Mouse (Mus musculus) liver, embryonic 14 days (tissue): ENCODE measurements around the gene Gm13287. TPM values are rescaled to one million over a fixed set of nuclear protein-coding genes. Genes with fewer than 3 reads are reported as not detected.

ENCODE experiments used
- polyA plus RNA-seq: library from polyadenylated mRNA; depleted of rRNA; stranded (reverse); fragments of >200 nt; gene quantifications from 2 replicates; pipeline ENCODE4 v1.2.3, GENCODE M21; 2012; rRNA removed

Gm13287 gene
- polyA plus RNA-seq = not detected in 2 replicates

DNA sequence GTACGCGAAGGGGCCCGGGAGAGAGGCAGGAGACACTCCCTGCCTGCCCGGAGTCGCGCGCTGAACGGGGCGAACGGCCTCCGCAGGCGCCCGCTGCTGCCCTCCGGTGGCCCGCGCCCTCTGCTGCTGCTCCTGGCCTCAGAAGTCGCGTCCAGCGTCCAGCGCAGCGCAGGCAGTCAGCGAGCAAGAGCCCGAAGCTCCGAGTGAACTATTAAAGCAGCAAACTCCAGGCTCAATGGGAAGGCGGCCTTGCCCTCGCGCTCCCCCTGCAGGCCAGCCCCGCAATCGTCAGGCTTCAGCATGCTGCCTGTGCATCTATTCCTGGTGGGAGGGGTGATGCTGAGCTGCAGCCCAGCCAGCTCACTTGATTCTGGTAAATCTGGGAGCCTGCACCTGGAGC is at the start of gene Gm13287:
Gm13287 (plus strand) TSS at position 301 of the 400 bp plus-strand sequence.

DNA sequence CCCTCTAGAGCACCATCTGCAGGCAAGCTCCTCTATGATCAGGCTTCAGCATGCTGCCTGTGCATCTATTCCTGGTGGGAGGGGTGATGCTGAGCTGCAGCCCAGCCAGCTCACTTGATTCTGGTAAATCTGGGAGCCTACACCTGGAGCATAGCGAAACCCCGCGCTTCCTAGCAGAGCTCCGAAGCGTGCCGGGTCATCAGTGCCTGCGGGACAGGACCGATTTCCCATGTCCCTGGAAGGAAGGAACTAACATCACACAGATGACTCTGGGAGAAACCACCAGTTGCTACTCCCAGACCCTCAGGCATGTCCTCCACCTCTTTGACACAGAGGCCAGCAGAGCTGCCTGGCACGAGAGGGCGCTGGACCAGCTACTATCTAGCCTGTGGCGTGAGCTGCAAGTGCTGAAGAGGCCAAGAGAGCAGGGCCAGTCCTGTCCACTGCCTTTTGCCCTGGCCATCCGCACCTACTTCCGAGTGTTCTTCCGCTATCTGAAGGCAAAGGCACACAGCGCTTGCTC is 48.2 kb upstream of the Gm13287 start, which contains the start of gene Gm13271:
Gm13271 (plus strand) TSS at position 51 of the 523 bp plus-strand sequence.

DNA sequence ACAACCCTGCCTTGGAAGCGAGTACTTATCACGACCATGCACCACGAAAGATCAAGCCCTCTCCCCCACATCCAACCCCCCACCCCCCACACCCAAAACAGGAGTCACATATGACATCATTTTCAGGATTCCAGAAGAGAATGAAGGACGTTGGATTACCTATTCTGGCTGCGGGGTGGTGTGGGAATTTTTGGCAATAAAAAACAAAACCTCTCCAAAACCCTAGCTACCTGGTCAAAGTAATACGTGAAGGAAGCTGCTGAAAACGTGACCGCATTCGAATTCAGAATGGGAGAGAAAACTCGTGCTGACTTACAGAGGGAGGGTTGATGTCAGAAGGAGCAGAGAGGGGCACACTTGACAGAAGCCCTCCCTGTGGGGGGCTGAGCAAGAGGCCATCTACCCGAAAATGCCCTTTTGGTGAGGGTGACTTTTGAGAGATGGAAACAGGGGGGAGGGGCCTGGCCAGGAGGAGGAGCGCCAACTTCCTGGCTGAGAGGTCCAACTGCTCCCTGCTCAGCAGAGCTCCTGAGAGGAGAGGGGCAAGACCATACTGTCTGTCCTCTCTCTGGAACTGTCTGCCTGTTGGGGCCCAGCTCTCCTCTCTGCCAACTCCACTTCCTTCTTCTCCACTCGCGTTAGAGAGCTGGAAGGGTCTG is 43.3 kb upstream of the Gm13287 start, which contains the start of gene Gm13283:
Gm13283 (plus strand) TSS at position 510 of the 659 bp plus-strand sequence.

DNA sequence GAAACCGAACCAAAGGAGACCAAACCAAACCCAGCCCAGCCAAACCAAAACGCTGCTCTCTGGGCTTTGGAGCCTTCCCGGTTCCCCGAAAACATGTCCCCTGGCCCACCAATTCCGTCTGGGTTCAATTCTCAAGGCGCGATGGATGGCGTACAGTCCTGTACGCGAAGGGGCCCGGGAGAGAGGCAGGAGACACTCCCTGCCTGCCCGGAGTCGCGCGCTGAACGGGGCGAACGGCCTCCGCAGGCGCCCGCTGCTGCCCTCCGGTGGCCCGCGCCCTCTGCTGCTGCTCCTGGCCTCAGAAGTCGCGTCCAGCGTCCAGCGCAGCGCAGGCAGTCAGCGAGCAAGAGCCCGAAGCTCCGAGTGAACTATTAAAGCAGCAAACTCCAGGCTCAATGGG is 29.5 kb upstream of the Gm13287 start, which contains the start of gene Gm13290:
Gm13290 (plus strand) TSS at position 301 of the 400 bp plus-strand sequence.

DNA sequence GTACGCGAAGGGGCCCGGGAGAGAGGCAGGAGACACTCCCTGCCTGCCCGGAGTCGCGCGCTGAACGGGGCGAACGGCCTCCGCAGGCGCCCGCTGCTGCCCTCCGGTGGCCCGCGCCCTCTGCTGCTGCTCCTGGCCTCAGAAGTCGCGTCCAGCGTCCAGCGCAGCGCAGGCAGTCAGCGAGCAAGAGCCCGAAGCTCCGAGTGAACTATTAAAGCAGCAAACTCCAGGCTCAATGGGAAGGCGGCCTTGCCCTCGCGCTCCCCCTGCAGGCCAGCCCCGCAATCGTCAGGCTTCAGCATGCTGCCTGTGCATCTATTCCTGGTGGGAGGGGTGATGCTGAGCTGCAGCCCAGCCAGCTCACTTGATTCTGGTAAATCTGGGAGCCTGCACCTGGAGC is 26.4 kb upstream of the Gm13287 start, which contains the start of gene Gm13289:
Gm13289 (plus strand) TSS at position 301 of the 400 bp plus-strand sequence.

DNA sequence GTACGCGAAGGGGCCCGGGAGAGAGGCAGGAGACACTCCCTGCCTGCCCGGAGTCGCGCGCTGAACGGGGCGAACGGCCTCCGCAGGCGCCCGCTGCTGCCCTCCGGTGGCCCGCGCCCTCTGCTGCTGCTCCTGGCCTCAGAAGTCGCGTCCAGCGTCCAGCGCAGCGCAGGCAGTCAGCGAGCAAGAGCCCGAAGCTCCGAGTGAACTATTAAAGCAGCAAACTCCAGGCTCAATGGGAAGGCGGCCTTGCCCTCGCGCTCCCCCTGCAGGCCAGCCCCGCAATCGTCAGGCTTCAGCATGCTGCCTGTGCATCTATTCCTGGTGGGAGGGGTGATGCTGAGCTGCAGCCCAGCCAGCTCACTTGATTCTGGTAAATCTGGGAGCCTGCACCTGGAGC is 23.5 kb upstream of the Gm13287 start, which contains the start of gene Gm13272:
Gm13272 (plus strand) TSS at position 301 of the 400 bp plus-strand sequence.

DNA sequence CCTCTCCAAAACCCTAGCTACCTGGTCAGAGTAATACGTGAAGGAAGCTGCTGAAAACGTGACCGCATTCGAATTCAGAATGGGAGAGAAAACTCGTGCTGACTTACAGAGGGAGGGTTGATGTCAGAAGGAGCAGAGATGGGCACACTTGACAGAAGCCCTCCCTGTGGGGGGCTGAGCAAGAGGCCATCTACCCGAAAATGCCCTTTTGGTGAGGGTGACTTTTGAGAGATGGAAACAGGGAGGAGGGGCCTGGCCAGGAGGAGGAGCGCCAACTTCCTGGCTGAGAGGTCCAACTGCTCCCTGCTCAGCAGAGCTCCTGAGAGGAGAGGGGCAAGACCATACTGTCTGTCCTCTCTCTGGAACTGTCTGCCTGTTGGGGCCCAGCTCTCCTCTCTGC is 21.2 kb upstream of the Gm13287 start, which contains the start of gene Ifnz:
Ifnz (plus strand) TSS at position 301 of the 400 bp plus-strand sequence.

DNA sequence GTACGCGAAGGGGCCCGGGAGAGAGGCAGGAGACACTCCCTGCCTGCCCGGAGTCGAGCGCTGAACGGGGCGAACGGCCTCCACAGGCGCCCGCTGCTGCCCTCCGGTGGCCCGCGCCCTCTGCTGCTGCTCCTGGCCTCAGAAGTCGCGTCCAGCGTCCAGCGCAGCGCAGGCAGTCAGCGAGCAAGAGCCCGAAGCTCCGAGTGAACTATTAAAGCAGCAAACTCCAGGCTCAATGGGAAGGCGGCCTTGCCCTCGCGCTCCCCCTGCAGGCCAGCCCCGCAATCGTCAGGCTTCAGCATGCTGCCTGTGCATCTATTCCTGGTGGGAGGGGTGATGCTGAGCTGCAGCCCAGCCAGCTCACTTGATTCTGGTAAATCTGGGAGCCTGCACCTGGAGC is 17.6 kb upstream of the Gm13287 start, which contains the start of gene Gm13276:
Gm13276 (plus strand) TSS at position 301 of the 400 bp plus-strand sequence.

DNA sequence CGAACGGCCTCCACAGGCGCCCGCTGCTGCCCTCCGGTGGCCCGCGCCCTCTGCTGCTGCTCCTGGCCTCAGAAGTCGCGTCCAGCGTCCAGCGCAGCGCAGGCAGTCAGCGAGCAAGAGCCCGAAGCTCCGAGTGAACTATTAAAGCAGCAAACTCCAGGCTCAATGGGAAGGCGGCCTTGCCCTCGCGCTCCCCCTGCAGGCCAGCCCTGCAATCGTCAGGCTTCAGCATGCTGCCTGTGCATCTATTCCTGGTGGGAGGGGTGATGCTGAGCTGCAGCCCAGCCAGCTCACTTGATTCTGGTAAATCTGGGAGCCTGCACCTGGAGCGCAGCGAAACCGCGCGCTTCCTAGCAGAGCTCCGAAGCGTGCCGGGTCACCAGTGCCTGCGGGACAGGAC is 14.7 kb upstream of the Gm13287 start, which contains the start of gene Gm13277:
Gm13277 (plus strand) TSS at position 231 of the 400 bp plus-strand sequence.

DNA sequence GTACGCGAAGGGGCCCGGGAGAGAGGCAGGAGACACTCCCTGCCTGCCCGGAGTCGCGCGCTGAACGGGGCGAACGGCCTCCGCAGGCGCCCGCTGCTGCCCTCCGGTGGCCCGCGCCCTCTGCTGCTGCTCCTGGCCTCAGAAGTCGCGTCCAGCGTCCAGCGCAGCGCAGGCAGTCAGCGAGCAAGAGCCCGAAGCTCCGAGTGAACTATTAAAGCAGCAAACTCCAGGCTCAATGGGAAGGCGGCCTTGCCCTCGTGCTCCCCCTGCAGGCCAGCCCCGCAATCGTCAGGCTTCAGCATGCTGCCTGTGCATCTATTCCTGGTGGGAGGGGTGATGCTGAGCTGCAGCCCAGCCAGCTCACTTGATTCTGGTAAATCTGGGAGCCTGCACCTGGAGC is 11.8 kb upstream of the Gm13287 start, which contains the start of gene Gm13278:
Gm13278 (plus strand) TSS at position 301 of the 400 bp plus-strand sequence.

DNA sequence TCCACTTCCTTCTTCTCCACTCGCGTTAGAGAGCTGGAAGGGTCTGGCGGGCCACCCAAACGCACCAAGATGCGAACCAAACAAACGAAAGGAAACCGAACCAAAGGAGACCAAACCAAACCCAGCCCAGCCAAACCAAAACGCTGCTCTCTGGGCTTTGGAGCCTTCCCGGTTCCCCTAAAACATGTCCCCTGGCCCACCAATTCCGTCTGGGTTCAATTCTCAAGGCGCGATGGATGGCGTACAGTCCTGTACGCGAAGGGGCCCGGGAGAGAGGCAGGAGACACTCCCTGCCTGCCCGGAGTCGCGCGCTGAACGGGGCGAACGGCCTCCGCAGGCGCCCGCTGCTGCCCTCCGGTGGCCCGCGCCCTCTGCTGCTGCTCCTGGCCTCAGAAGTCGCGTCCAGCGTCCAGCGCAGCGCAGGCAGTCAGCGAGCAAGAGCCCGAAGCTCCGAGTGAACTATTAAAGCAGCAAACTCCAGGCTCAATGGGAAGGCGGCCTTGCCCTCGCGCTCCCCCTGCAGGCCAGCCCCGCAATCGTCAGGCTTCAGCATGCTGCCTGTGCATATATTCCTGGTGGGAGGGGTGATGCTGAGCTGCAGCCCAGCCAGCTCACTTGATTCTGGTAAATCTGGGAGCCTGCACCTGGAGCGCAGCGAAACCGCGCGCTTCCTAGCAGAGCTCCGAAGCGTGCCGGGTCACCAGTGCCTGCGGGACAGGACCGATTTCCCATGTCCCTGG is 8.9 kb upstream of the Gm13287 start, which contains the start of gene Gm13275:
Gm13275 (plus strand) TSS at position 552 of the 740 bp plus-strand sequence.

DNA sequence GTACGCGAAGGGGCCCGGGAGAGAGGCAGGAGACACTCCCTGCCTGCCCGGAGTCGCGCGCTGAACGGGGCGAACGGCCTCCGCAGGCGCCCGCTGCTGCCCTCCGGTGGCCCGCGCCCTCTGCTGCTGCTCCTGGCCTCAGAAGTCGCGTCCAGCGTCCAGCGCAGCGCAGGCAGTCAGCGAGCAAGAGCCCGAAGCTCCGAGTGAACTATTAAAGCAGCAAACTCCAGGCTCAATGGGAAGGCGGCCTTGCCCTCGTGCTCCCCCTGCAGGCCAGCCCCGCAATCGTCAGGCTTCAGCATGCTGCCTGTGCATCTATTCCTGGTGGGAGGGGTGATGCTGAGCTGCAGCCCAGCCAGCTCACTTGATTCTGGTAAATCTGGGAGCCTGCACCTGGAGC is 6.0 kb upstream of the Gm13287 start, which contains the start of gene Gm13279:
Gm13279 (plus strand) TSS at position 301 of the 400 bp plus-strand sequence.

DNA sequence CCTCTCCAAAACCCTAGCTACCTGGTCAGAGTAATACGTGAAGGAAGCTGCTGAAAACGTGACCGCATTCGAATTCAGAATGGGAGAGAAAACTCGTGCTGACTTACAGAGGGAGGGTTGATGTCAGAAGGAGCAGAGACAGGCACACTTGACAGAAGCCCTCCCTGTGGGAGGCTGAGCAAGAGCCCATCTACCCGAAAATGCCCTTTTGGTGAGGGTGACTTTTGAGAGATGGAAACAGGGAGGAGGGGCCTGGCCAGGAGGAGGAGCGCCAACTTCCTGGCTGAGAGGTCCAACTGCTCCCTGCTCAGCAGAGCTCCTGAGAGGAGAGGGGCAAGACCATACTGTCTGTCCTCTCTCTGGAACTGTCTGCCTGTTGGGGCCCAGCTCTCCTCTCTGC is 3.7 kb upstream of the Gm13287 start, which contains the start of gene Gm13285:
Gm13285 (plus strand) TSS at position 301 of the 400 bp plus-strand sequence.

DNA sequence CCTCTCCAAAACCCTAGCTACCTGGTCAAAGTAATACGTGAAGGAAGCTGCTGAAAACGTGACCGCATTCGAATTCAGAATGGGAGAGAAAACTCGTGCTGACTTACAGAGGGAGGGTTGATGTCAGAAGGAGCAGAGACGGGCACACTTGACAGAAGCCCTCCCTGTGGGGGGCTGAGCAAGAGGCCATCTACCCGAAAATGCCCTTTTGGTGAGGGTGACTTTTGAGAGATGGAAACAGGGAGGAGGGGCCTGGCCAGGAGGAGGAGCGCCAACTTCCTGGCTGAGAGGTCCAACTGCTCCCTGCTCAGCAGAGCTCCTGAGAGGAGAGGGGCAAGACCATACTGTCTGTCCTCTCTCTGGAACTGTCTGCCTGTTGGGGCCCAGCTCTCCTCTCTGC is 2.2 kb downstream of the Gm13287 start, which contains the start of gene Gm13288:
Gm13288 (plus strand) TSS at position 301 of the 400 bp plus-strand sequence.

DNA sequence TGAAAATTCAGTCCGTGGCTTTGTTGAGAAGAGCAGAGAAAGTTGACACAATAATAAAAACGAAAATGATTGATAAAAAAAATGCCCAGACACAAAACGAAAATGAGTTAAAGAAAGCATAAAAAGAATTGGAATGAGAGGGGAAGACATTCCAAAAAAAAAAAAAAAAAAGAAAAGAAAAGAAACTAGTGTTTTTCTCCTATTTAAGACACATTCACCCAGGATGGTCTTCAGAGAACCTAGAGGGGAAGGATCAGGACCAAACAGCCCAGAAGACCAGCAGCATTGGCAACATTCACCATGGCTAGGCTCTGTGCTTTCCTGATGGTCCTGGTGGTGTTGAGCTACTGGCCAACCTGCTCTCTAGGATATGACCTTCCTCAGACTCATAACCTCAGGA is 12.9 kb downstream of the Gm13287 start, which contains the start of gene Ifna7:
Ifna7 (plus strand) TSS at position 301 of the 400 bp plus-strand sequence.

DNA sequence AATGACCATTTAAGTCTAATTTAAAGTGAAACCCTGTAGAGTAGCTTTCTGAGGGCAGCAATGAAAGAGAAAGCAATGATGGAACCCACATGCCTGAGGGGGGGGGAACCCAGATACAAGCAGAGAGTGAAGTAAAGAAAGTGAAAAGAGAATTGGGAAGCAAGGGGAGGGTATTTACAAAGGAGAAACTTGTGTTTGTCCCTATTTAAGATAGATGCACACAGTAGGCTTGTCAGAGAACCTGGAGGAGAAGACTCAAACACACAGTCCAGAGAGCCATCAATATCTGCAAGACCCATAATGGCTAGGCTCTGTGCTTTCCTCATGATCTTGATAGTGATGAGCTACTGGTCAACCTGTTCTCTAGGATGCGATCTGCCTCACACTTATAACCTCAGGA is 16.6 kb downstream of the Gm13287 start, which contains the start of gene Ifna11:
Ifna11 (plus strand) TSS at position 301 of the 400 bp plus-strand sequence.

DNA sequence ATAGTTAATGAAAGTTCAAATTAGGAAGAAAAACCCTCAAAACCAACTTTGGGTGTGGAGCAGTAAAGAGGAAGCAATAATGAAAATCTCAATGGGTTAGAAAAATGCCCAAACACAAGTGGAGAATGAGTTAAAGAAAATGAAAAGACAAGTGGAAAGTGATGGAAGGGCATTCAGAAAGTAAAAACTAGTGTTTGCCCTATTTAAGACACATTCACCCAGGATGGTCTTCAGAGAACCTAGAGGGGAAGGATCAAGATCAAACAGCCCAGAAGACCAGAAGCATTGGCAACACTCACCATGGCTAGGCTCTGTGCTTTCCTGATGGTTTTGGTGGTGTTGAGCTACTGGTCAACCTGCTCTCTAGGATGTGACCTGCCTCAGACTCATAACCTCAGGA is 24.1 kb downstream of the Gm13287 start, which contains the start of gene Ifna6:
Ifna6 (plus strand) TSS at position 301 of the 400 bp plus-strand sequence.

DNA sequence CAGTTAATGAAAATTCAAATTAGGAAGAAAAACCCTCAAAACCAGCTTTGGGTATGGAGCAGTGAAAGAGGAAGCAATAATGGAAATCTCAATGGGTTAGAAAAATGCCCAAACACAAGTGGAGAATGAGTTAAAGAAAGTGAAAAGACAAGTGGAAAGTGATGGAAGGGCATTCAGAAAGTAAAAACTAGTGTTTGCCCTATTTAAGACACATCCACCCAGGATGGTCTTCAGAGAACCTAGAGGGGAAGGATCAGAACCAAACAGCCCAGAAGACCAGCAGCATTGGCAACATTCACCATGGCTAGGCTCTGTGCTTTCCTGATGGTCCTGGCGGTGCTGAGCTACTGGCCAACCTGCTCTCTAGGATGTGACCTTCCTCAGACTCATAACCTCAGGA is 32.2 kb downstream of the Gm13287 start, which contains the start of gene Ifna5:
Ifna5 (plus strand) TSS at position 301 of the 400 bp plus-strand sequence.

DNA sequence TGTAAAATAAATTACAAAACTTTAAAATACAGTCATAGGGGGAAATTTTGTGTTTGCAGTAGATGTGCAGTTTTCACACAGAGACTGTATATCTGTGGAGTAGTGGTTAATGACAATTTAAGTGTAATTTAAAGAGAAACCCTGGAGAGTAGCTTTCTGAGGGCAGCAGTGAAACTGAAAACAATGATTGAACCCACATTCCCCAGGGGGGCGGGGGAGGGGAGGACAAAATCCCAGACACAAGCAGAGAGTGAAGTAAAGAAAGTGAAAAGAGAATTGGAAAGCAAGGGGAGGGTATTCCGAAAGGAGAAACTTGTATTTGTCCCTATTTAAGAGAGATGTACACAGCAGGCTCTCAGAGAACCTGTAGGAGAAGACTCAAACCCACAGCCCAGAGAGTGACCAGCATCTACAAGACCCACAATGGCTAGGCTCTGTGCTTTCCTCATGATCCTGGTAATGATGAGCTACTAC is 38.4 kb downstream of the Gm13287 start, which contains the start of gene Ifna4:
Ifna4 (plus strand) TSS at position 424 of the 474 bp plus-strand sequence.

DNA sequence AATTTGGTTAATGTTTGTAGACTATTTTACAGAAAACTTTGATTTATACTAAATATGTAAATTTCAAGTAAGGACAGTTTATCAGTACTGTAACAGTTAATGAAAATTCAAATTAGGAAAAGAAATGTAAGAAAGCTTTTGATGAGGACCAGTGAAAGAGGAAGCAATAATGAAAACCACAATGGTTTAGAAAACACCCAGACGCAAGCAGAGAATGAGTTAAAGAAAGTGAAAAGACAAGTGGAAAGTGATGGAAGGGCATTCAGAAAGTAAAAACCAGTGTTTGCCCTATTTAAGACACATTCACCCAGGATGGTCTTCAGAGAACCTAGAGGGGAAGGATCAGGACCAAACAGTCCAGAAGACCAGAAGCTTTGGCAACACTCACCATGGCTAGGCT is 46.6 kb downstream of the Gm13287 start, which contains the start of gene Ifna1:
Ifna1 (plus strand) TSS at position 390 of the 400 bp plus-strand sequence.

